Mouse (Mus musculus): ENCODE data around the gene Cep350.
"Not testable (repeated sequence)": the region's sequence is repeated elsewhere in the genome, so short reads cannot be mapped to it uniquely, and the experiment has no call there.

Cep350 gene

DNA sequence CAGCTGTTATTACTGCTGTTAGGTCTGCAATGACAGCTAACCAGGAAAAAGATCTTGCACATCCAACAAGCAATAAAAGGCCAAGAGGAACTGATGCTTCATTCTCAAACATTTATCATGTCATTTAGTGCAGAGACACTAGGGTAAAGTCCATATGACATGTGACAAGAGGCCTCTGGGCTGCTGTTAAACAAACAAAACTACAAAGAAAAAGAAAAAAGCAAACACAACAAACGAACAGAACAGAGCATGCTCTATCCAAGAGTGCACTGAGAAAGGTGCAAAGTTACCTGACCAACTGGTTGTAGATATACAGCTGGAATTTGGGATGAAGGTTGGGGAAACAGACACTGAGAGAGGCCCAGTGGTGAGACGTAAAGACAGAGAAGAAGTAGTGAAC is 86.2 kb downstream of the Cep350 start:
- no peak for DNase-seq (ENCODE audit: low read depth, low spot score)

GRCm38 (mm10) chr1:155882646-155883231 is 90.3 kb downstream of the Cep350 start:
- DNase-seq (ENCODE audit: low read depth, low spot score) = not testable (repeated sequence)

DNA sequence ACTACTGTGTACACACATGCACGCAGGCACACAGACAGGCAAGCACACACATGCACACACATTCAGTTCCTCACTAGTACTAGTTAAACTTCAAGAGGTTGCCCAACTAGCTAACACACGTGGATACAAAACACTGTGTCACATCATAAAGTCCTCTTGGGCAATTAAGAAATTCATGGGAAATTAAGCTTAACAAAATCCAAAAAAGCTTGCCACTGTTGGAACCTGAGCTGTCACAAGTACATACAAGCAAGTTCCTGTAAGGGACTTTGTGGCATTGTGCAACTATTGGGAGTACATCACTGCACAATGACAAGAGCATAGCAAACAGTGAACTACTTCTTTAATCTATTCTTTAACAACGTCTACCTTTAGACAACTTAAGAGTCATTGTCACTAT is 93.5 kb downstream of the Cep350 start:
- no peak for DNase-seq (ENCODE audit: low read depth, low spot score)

GRCm38 (mm10) chr1:155862967-155863366 is 110.1 kb downstream of the Cep350 start:
- peak; percentile 21 for DNase-seq (ENCODE audit: low read depth, low spot score)

DNA sequence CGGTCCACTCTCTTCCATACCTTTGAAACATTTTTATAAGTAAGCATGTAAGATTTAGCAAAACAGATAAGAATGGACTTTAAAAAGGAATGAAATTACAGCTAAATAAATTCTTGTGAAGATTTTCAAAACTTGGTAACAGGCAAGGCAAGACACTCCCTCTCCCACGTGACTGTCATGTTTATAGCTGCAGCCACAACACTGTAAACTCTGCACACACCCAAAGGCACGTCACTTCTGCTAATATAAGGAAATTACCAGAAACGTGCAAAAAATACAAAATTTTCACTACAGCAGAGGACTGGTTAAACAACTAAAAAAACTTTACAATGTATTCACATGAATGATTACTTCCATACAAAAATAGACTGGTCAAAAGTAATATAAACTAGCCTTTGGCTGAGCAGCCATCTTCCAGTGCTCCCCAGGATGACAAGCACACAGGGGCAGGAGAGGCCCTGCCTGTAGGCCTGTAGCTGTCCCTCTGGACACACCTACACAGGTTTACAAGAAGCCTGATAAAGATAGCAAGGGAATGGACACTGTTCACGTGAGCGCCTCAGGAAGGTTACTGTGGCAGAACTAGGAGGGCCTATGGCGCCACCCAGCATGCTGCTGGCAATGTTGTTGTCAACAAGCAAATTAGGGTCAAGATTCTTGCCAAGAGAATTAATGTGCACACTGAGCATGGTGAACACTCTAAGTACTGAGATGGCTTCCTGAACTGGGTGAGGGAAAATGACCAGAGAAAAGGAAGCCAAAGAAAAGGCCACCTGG is 117.9 kb downstream of the Cep350 start:
- DNase-seq (ENCODE audit: low read depth, low spot score) = peak; percentile 95

- DNase-seq (ENCODE audit: low read depth, low spot score) = no peak
These were observed 120.0 kb downstream of the Cep350 start for GRCm38 (mm10) chr1:155853009-155853408.

GRCm38 (mm10) chr1:155844235-155844634 is 128.8 kb downstream of the Cep350 start:
- DNase-seq (ENCODE audit: low read depth, low spot score) = no peak

DNA sequence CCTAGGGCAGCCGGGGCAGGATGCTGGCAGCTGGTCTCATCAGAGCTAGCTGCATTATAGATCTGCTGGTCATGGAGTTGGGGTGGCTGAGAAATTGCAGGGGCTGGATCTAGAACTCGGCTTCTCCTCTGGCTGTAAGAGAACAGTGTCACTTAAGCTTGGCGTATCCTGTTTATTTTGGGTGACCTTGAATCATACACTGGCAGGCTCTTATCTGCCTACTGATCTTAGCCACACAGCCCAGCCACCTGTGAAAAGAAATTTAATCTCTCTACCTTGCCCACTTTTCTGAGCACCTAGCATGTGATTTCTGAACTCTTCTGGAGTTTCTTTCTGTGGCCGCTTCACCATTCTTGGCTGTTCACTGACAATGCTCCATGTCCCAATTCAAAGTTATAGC is 129.5 kb downstream of the Cep350 start:
- no peak for DNase-seq (ENCODE audit: low read depth, low spot score)

DNA sequence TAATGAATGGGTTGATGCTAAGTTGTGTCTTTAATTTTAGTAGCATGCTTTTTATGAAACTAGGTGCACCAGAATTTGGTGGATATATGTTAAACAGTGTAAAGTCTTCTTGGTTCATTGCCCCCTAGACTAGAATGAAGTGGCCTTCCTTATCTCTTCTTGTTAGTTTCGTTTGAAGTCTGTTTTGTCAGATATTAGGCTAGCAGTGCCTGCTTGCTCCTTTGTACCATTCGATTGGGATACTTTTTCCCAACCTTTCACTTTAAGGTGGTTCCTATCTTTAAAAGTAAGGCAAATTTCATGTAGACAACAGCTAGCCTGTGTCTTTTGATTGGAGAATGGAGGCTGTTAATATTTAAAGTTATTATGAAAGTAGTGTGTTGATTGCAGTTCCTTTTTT is 137.4 kb downstream of the Cep350 start:
- DNase-seq (ENCODE audit: low read depth, low spot score) = no peak

- no peak for DNase-seq (ENCODE audit: low read depth, low spot score)
These were observed 139.4 kb downstream of the Cep350 start for GRCm38 (mm10) chr1:155833610-155834009.

GRCm38 (mm10) chr1:155831958-155832357 is 141.1 kb downstream of the Cep350 start:
- DNase-seq (ENCODE audit: low read depth, low spot score) = no peak

DNA sequence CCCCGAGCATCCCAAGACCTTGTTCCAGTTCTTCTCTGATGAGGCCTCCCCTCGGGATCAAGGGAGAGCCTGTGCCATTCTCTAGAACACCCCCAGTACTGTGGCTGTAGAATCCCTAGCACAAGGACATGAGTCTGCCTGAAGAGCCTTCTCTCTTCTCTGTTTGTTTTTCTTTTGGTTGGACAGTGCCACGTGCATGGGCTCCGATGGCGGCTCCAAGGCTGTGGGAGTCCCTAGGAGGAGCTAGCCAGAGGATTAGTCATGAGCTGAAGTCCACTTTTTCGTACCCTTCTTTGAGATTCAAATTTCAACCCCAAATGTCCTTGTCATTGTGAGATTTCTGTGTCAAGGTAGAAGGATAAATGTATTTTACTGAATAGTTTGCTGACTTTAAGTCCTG is 142.2 kb downstream of the Cep350 start:
- DNase-seq (ENCODE audit: low read depth, low spot score) = no peak

GRCm38 (mm10) chr1:155827703-155828295 is 145.3 kb downstream of the Cep350 start:
- no peak for DNase-seq (ENCODE audit: low read depth, low spot score)

GRCm38 (mm10) chr1:155826803-155827395 is 146.2 kb downstream of the Cep350 start:
- no peak for DNase-seq (ENCODE audit: low read depth, low spot score)

- DNase-seq (ENCODE audit: low read depth, low spot score) = no peak
These were observed 146.9 kb downstream of the Cep350 start for GRCm38 (mm10) chr1:155825940-155826716.

GRCm38 (mm10) chr1:155820646-155821045 is 152.4 kb downstream of the Cep350 start:
- DNase-seq (ENCODE audit: low read depth, low spot score) = no peak

DNA sequence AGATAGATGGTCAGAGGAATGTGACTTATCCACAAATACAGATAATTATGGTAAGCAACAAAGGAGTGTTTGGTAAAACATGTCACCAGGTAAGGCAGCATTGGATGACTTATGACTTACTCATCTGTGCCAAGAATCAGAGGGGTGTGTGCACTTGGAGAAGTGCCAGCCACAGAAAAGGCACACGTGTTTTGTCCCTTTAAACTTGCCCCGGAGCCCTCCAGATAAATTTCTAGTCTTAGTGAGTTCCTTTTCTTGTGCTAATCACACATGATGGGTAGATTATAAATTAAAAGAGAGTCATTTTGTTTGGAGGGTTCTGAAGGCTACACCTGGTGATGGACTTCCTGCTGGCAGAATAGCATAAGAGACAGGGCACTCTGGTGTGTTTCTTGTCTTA is 156.9 kb downstream of the Cep350 start:
- DNase-seq (ENCODE audit: low read depth, low spot score) = no peak

DNA sequence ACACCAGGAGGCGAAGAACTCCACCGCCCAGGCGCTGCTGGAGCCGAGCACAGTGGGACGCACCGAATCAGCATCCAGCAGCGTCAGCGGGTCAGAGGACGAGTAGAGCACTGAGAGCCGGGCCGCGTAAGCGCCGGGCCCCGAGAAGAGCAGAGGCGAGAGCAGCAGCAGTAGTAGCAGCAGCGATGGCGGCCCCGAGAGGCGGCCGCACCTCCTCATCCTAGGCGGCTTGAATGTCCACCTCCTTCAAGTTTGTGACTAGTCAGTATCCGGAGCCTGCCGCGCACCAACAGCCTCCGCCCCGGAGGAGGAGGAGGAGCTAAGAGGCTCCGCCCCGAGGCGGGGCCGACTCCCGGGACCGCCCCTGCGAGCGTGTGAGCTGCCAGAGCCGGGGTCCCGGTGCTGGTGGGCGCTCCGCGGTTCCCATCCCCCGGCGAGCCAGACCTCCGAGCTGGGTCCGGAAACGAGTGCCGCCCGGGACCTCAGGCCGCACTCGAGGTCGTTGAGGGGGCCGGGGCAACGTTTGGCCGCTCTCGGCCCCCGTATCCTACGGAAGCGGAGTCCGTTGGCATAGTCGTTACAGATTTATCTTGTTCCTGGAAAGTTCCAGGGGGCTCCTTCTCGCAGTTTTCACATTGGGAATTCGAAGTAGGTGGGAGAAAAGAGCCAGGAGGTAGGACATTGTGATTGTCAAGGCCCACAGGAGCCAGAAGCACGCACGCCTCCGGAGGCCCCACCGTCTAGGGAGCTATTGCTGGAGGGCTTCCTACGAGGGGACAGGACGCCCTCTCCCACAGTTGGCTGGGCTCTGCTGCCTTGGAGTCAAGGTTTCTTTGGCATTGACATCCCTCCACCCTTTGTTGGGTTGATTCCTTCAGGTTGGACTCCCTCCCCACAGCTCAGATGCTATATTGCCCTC is 160.2 kb downstream of the Cep350 start, which contains the start of gene Qsox1:
Gene Qsox1 (minus strand): TSS at position 309 of the 919 bp plus-strand sequence.
- DNase-seq (ENCODE audit: low read depth, low spot score) = peak; percentile 89

DNA sequence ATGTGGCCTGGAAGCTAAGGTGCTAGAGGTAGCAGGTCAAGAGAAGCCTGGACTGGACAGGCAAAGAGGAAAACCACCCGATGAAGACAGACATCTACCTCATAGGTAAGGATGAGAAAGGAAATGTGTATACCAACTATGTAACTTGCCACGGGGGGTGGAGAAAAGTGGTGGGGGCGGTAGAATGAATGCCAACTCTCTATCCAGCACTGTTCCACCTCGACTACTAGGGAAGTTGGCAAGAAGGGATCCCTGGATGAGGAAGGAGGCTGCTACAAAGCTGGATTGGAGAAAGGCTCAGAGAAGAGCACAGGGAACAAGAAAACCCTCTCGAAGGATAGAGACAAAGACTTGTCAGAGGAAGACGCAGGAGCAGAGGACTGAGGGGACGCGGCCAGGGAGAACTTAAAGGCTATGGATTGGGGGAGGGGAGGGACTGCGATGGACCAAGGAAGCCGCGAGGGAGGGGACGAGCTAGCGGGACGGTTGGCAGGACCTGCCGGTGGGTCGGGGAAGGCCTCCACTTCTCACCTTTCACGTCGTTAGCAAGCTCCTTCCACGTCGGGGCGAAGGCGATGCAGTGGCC is 161.0 kb downstream of the Cep350 start:
- no peak for DNase-seq (ENCODE audit: low read depth, low spot score)

GRCm38 (mm10) chr1:155810616-155811015 is 162.4 kb downstream of the Cep350 start:
- no peak for DNase-seq (ENCODE audit: low read depth, low spot score)

Measured in brain, adult 2 months (tissue).